Mouse (Mus musculus) thymus, adult 2 months (tissue): ENCODE measurements around the gene Gm26897.

Experiments
- CTCF ChIP-seq: fragments of 200-500 bp; IDR thresholded peaks from 2 replicates; pipeline ENCODE4 v1.5.1; 2012; ENCODE audit warnings: mild to moderate bottlenecking, control low read depth, low read length, moderate library complexity, borderline replicate concordance; ENCODE audit not compliant: control insufficient read depth, poor library complexity, insufficient read depth; ENCODE audit errors: extremely low read depth
- POLR2A ChIP-seq: fragments of 200-500 bp; IDR thresholded peaks from 2 replicates; pipeline ENCODE4 v1.6.1; 2012; ENCODE audit warnings: mild to moderate bottlenecking, low read length, control low read depth, moderate library complexity; ENCODE audit not compliant: control insufficient read depth, poor library complexity, insufficient read depth; ENCODE audit errors: extremely low read depth

DNA sequence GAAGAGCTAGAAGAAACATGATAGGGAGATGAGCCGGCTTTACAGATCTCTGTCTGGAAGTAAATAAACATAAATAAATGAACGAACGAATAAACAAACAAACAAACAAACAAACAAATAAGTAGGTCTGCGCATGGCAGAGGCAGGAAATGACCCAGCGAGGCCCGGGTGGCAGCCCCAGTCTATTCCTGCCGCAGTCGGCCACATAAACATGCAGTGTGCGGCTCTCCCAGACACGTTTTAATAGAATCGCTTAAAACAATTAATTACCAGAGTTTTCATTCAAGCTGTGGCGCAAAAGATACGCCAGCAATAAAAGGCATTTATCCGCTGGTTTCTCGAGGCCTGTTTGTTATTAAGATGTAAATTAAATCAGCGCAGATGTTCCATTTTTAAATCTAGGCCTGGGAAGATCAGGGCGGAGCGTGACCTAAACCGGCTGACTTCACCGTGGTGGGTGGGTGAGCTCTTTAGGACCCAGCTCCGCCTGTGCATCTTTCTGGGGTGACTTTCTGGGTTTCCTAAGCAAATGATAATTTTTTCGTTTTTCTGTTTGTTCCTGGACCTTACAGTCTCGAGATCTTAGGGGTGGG, 33.9 kb upstream of the Gm26897 start:
- TF ChIP-seq POLR2A (no peak), CTCF (no peak)
